Mouse (Mus musculus) lung, embryonic 15.5 days (tissue): Measurements from ENCODE around the gene Fam92b. TPM values are rescaled to one million over a fixed set of nuclear protein-coding genes. Genes with fewer than 3 reads are reported as not detected.
A peak's percentile ranks its signal among the peaks of the same experiment; 100 is the strongest.

Source experiments
- ATAC-seq: fragments of 200-750 bp; cut with Nextera tagmentation; 2 replicates; pipeline ENCODE4 v1.8.0; 2017; ENCODE audit warnings: moderate number of reproducible peaks, borderline replicate concordance; ENCODE audit not compliant: low FRiP score, low TSS enrichment; ENCODE audit errors: extremely low read depth
- H3K27ac ChIP-seq: fragments of 300-500 bp; sonication (generic); 2 replicates; pipeline ENCODE4 v1.5.1; 2015; ENCODE audit warnings: moderate library complexity, mild to moderate bottlenecking, inconsistent platforms
- H3K27me3 ChIP-seq: fragments of 300-500 bp; sonication (generic); 2 replicates; pipeline ENCODE4 v1.6.1; 2015; ENCODE audit warnings: inconsistent platforms
- H3K36me3 ChIP-seq: fragments of 300-500 bp; sonication (generic); 2 replicates; pipeline ENCODE4 v1.6.1; 2015; ENCODE audit warnings: inconsistent platforms
- H3K4me1 ChIP-seq: fragments of 300-500 bp; sonication (generic); 2 replicates; pipeline ENCODE4 v1.6.1; 2015; ENCODE audit warnings: inconsistent platforms
- H3K4me2 ChIP-seq: fragments of 300-500 bp; sonication (generic); 2 replicates; pipeline ENCODE4 v1.6.1; 2015; ENCODE audit warnings: inconsistent platforms, mild to moderate bottlenecking, moderate library complexity
- H3K4me3 ChIP-seq: fragments of 300-500 bp; sonication (generic); 2 replicates; pipeline ENCODE4 v1.5.1; 2015; ENCODE audit warnings: mild to moderate bottlenecking, inconsistent platforms
- H3K9ac ChIP-seq: fragments of 300-500 bp; sonication (generic); 2 replicates; pipeline ENCODE4 v1.6.1; 2015; ENCODE audit warnings: inconsistent platforms
- H3K9me3 ChIP-seq: fragments of 300-500 bp; sonication (generic); 2 replicates; pipeline ENCODE4 v1.6.1; 2016; ENCODE audit warnings: inconsistent platforms
- WGBS: fragments of 180-500 bp; shearing (Covaris S2); methylation state at CpG from one replicate; pipeline ENCODE4 v1.1.7; 2015; 5-methylcytosine and 5-hydroxymethylcytosine counted together
- polyA plus RNA-seq: library from polyadenylated mRNA; unstranded; fragments of >200 nt; fragmentation: Nextera tagmentation; extraction: Ambion mirVana; gene quantifications from 2 replicates; pipeline ENCODE4 v1.2.1, GENCODE M21; 2015

Gene Fam92b
- polyA plus RNA-seq, 1 experiment from 2014 or later: 1.4 TPM

GRCm38 (mm10) chr8:120167821-120168220 lies 9.4 kb downstream of the Fam92b start:
- WGBS: 45% methylated on average over 5 of the region's 5 CpGs
- Histone ChIP-seq H3K4me2 (no peak overlapping the region), H3K27me3 (peaks cover 12% of the 10 kb centered on the region; the same call in 1 of the 2 replicates), H3K36me3 (no peaks in the 10 kb centered on the region), H3K9ac (no peak overlapping the region), H3K27ac (no peak overlapping the region), H3K4me1 (no peaks in the 10 kb centered on the region), H3K9me3 (no peaks in the 10 kb centered on the region), H3K4me3 (no peak overlapping the region)
- ATAC-seq: no peak

- 71% methylated on average over 8 of the region's 8 CpGs for WGBS
- no peak for ATAC-seq
These were observed 10.1 kb downstream of the Fam92b start for GRCm38 (mm10) chr8:120167136-120167535.

DNA sequence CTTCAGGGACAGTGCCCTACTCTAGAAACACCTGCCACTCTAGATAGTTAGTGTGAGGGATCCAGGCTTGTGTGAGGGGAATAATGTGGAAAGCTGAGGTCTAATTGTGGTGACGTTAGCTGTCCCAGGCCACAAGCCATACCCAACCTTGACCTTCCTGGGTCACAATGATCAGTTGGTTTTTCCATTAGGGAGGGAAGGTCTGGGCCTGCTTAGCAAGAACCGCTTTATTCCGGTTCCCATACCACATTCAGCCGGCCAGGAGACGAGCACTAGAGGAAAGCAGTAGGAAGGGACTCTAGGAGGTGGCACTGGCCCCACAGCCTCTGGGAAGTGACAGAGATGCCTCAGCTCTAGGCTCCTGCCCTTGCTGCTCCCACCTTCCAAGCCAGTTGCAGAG lies 13.2 kb downstream of the Fam92b start:
- H3K4me1 ChIP-seq: peaks cover 7% of the 10 kb centered on the region; the same call in 1 of the 2 replicates
- 76% methylated on average over 5 of the region's 5 CpGs for WGBS
- H3K9me3 ChIP-seq: no peaks in the 10 kb centered on the region
- no peak overlapping the region for H3K4me3 ChIP-seq
- H3K36me3 ChIP-seq: no peaks in the 10 kb centered on the region
- no peak overlapping the region for H3K9ac ChIP-seq
- no peak overlapping the region for H3K27ac ChIP-seq
- no peak overlapping the region for H3K4me2 ChIP-seq
- H3K27me3 ChIP-seq: peaks cover 19% of the 10 kb centered on the region; the same call in 1 of the 2 replicates
- no peak for ATAC-seq

More at GRCm38 (mm10) chr8:120167136-120167535, 10.1 kb downstream of the Fam92b start:
- H3K27ac ChIP-seq: no peak overlapping the region
- H3K36me3 ChIP-seq: no peaks in the 10 kb centered on the region
- H3K9ac ChIP-seq: no peak overlapping the region
- no peak overlapping the region for H3K4me2 ChIP-seq
- H3K4me3 ChIP-seq: no peak overlapping the region
- H3K9me3 ChIP-seq: no peaks in the 10 kb centered on the region
- 0 out of 2 replicates have a peak, but pooled peaks cover 2% of the 10 kb centered on the region for H3K4me1 ChIP-seq
- H3K27me3 ChIP-seq: peaks cover 12% of the 10 kb centered on the region; the same call in 1 of the 2 replicates

- H3K4me2 ChIP-seq: no peak overlapping the region
- peaks cover 7% of the 10 kb centered on the region; the same call in 1 of the 2 replicates for H3K4me1 ChIP-seq
- H3K27me3 ChIP-seq: peaks cover 13% of the 10 kb centered on the region; the same call in 1 of the 2 replicates
- no peaks in the 10 kb centered on the region for H3K36me3 ChIP-seq
- ATAC-seq: no peak
- H3K9me3 ChIP-seq: no peaks in the 10 kb centered on the region
- no peak overlapping the region for H3K9ac ChIP-seq
- H3K4me3 ChIP-seq: no peak overlapping the region
- WGBS: 54% methylated on average over 8 of the region's 8 CpGs
- H3K27ac ChIP-seq: no peak overlapping the region
These were observed 13.9 kb downstream of the Fam92b start for GRCm38 (mm10) chr8:120163376-120163775.

DNA sequence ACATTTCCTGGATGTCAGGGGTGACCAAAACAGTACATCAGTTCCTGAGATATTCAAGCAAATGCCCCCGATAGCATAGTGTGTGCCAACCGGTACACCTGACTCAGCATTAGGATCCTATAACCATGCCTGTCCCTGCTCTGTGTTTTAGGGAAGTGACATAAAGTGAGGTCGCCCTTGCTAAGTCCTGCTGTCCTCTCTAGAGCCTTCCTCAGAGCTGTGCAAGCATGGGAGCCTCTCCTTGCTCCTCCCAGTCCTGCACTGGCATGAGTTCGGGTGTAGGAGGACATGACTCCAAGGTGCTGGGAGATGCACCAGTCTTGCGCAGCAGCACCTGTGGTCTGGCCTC lies 14.9 kb downstream of the Fam92b start:
- Histone ChIP-seq H3K9ac (no peak overlapping the region), H3K4me2 (no peak overlapping the region), H3K4me1 (peaks cover 7% of the 10 kb centered on the region; the same call in 1 of the 2 replicates), H3K4me3 (no peak overlapping the region), H3K36me3 (no peaks in the 10 kb centered on the region), H3K9me3 (no peaks in the 10 kb centered on the region), H3K27ac (no peak overlapping the region), H3K27me3 (peaks cover 11% of the 10 kb centered on the region; the same call in 1 of the 2 replicates)
- no peak for ATAC-seq
- 68% methylated on average over 5 of the region's 5 CpGs for WGBS

GRCm38 (mm10) chr8:120161658-120162403 lies 15.4 kb downstream of the Fam92b start:
- peaks cover 8% of the 10 kb centered on the region; the same call in 1 of the 2 replicates for H3K27me3 ChIP-seq
- H3K4me2 ChIP-seq: no peak overlapping the region
- peaks cover 7% of the 10 kb centered on the region; the same call in 1 of the 2 replicates for H3K4me1 ChIP-seq
- H3K27ac ChIP-seq: no peak overlapping the region
- no peaks in the 10 kb centered on the region for H3K9me3 ChIP-seq
- no peak for ATAC-seq
- H3K9ac ChIP-seq: no peak overlapping the region
- 61% methylated on average over 16 of the region's 16 CpGs for WGBS
- H3K4me3 ChIP-seq: no peak overlapping the region
- no peaks in the 10 kb centered on the region for H3K36me3 ChIP-seq

- Histone ChIP-seq H3K9me3 (no peaks in the 10 kb centered on the region), H3K9ac (no peak overlapping the region), H3K4me3 (no peak overlapping the region), H3K36me3 (no peaks in the 10 kb centered on the region), H3K4me1 (peaks cover 7% of the 10 kb centered on the region; the same call in 1 of the 2 replicates), H3K27ac (no peak overlapping the region), H3K27me3 (peaks cover 8% of the 10 kb centered on the region; the same call in 1 of the 2 replicates), H3K4me2 (no peak overlapping the region)
- ATAC-seq: no peak
- 70% methylated on average over 8 of the region's 8 CpGs for WGBS
These were observed 16.9 kb downstream of the Fam92b start for GRCm38 (mm10) chr8:120160366-120160765.

DNA sequence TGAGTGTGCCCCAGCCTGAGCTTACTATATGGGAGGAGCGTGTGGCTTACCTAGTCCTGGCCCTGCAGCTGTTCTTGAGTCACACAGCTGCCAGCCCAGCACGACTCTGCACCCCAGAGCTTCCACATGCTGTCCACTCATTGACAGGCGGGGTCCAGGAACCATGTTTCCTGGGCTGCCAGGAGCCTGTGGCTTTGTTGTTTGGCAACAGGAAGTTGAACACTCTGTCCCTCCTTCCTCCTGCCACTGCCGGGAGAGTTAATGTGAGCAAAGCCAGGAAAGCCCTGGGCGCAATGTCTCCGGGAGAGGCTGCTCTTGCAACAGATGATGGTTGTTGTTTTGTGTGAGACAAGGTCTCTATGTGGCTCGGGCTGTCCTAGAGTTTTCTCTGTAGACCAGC lies 24.6 kb downstream of the Fam92b start:
- H3K4me2 ChIP-seq: no peak overlapping the region
- no peak; the same call in 1 of the 2 replicates for ATAC-seq
- no peaks in the 10 kb centered on the region for H3K4me1 ChIP-seq
- H3K36me3 ChIP-seq: no peaks in the 10 kb centered on the region
- H3K9ac ChIP-seq: no peak overlapping the region
- H3K4me3 ChIP-seq: no peak overlapping the region
- H3K27me3 ChIP-seq: 0 out of 2 replicates have a peak, but pooled peaks cover 7% of the 10 kb centered on the region
- no peaks in the 10 kb centered on the region for H3K9me3 ChIP-seq
- peak overlapping the region; percentile 69 for H3K27ac ChIP-seq
- 46% methylated on average over 7 of the region's 7 CpGs for WGBS

GRCm38 (mm10) chr8:120151151-120151550 lies 26.1 kb downstream of the Fam92b start:
- Histone ChIP-seq H3K4me1 (no peaks in the 10 kb centered on the region), H3K9ac (no peak overlapping the region), H3K36me3 (no peaks in the 10 kb centered on the region), H3K4me2 (no peak overlapping the region), H3K4me3 (no peak overlapping the region), H3K9me3 (no peaks in the 10 kb centered on the region), H3K27ac (no peak overlapping the region), H3K27me3 (0 out of 2 replicates have a peak, but pooled peaks cover 7% of the 10 kb centered on the region)
- WGBS: 63% methylated on average over 9 of the region's 9 CpGs
- ATAC-seq: no peak

DNA sequence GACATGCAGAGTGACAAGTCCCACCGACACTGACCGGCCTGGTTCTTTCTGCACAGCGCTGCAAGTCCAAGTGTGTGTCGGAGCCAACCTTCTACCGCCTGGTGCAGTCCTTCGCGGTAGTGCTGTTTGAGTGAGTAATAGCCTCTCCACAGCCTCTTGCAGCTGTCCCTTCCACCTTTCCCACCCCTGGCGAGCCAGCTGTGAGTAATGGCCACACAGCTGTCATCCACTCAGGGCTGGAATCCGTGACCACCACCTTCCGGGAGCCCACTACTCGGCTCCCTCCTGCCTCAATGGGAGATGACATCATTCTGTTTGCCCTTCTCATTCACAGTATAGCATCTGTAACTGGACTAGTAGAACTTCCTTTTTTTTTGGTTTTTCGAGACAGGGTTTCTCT lies 27.2 kb downstream of the Fam92b start:
- no peak for ATAC-seq
- no peaks in the 10 kb centered on the region for H3K36me3 ChIP-seq
- H3K9me3 ChIP-seq: no peaks in the 10 kb centered on the region
- H3K9ac ChIP-seq: no peak overlapping the region
- no peak overlapping the region for H3K4me3 ChIP-seq
- 0 out of 2 replicates have a peak, but pooled peaks cover 7% of the 10 kb centered on the region for H3K27me3 ChIP-seq
- no peak overlapping the region for H3K27ac ChIP-seq
- peaks cover 3% of the 10 kb centered on the region; the same call in 1 of the 2 replicates for H3K4me1 ChIP-seq
- 41% methylated on average over 12 of the region's 12 CpGs for WGBS
- no peak overlapping the region for H3K4me2 ChIP-seq

GRCm38 (mm10) chr8:120146051-120146450 lies 31.2 kb downstream of the Fam92b start:
- H3K36me3 ChIP-seq: no peaks in the 10 kb centered on the region
- 72% methylated on average over 1 of the region's 1 CpGs for WGBS
- peaks cover 19% of the 10 kb centered on the region; the same call in 1 of the 2 replicates for H3K27me3 ChIP-seq
- no peak overlapping the region for H3K27ac ChIP-seq
- no peak overlapping the region for H3K4me3 ChIP-seq
- H3K9me3 ChIP-seq: no peaks in the 10 kb centered on the region
- no peak overlapping the region for H3K4me2 ChIP-seq
- H3K9ac ChIP-seq: no peak overlapping the region
- H3K4me1 ChIP-seq: peaks cover 10% of the 10 kb centered on the region
- ATAC-seq: no peak

DNA sequence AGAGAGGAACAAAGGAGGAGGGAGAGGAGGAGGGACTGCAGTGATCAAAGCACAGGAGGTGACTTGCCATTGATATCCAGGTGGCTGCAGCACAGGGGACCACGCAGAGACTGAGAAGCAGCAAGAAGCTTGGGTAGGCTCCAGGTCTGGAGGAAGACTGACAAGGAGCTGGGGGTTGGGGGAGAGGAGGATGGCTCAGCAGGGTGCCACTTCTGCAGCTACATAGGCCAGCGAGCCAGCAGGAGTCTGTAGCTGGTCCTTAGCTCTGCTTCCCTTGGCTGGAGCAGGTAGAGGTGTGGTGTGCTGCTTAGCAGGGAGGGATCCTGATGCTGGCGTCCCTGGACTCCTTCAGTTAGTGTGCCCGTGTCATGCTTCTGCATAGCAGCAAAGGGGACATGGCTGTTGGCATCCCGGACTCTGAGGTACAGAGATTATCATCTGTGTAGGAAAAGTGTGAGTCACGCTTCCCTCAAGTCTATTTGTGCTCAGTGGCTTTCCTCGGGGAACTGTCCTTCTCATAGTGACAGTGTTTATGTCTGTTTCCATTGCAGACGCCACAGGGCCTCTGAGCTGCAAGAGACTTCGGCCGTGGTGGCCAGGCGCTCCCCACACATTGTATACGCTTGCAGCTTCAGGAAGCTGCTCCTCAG lies 32.5 kb downstream of the Fam92b start:
- Histone ChIP-seq H3K27ac (peak overlapping the region; percentile 86), H3K4me3 (no peak overlapping the region), H3K9me3 (no peaks in the 10 kb centered on the region), H3K27me3 (peaks cover 15% of the 10 kb centered on the region; the same call in 1 of the 2 replicates), H3K4me2 (no peak overlapping the region), H3K36me3 (no peaks in the 10 kb centered on the region), H3K4me1 (peaks cover 20% of the 10 kb centered on the region), H3K9ac (no peak overlapping the region)
- WGBS: 38% methylated on average over 12 of the region's 12 CpGs
- peak; percentile 56 for ATAC-seq
